Mouse (Mus musculus): Measurements from ENCODE around the gene Anks3.

GRCm38 (mm10) chr16:4945415-4945814 lies 18.6 kb downstream of the Anks3 start:
- TF ChIP-seq CTCF (IDR thresholded peaks at IDR 0.05; ENCODE audit: low read depth) (peak; percentile 37), EP300 (IDR thresholded peaks at IDR 0.05; ENCODE audit: low read depth) (no peak)
